Mouse (Mus musculus) neural tube, embryonic 11.5 days (tissue): Measurements from ENCODE around the gene Insig1. TPM values are rescaled to one million over a fixed set of nuclear protein-coding genes. Genes with fewer than 3 reads are reported as not detected.
A peak's percentile ranks its signal among the peaks of the same experiment; 100 is the strongest.

ENCODE experiments used
- ATAC-seq: fragments of 200-750 bp; cut with Nextera tagmentation; 2 replicates; pipeline ENCODE4 v1.8.0; 2017; ENCODE audit warnings: moderate number of reproducible peaks, mild to moderate bottlenecking, moderate TSS enrichment, moderate library complexity; ENCODE audit not compliant: insufficient read depth, low FRiP score, low TSS enrichment
- DNase-seq: peaks from one replicate; pipeline ENCODE4 v3.0.0-alpha.2; 2015; ENCODE audit warnings: low spot score
- H3K27ac ChIP-seq: fragments of 300-500 bp; sonication (generic); 2 replicates; pipeline ENCODE4 v1.5.1; 2014; ENCODE audit warnings: low read depth, mild to moderate bottlenecking, low read length
- H3K27me3 ChIP-seq: fragments of 300-500 bp; sonication (generic); 2 replicates; pipeline ENCODE4 v1.6.1; 2014; ENCODE audit warnings: mild to moderate bottlenecking, low read length, mixed read lengths; ENCODE audit not compliant: control insufficient read depth, insufficient read depth
- H3K36me3 ChIP-seq: fragments of 300-500 bp; sonication (generic); 2 replicates; pipeline ENCODE4 v1.6.1; 2014; ENCODE audit warnings: mild to moderate bottlenecking, low read length, moderate library complexity, mixed read lengths; ENCODE audit not compliant: control insufficient read depth, insufficient read depth
- H3K4me1 ChIP-seq: fragments of 300-500 bp; sonication (generic); 2 replicates; pipeline ENCODE4 v1.6.1; 2014; ENCODE audit warnings: low read length, mixed read lengths; ENCODE audit not compliant: control insufficient read depth, insufficient read depth
- H3K4me2 ChIP-seq: fragments of 300-500 bp; sonication (generic); 2 replicates; pipeline ENCODE4 v1.6.1; 2014; ENCODE audit warnings: low read depth, mild to moderate bottlenecking, moderate library complexity
- H3K4me3 ChIP-seq: fragments of 300-500 bp; sonication (generic); 2 replicates; pipeline ENCODE4 v1.5.1; 2014; ENCODE audit warnings: low read depth, low read length
- H3K9ac ChIP-seq: fragments of 300-500 bp; sonication (generic); 2 replicates; pipeline ENCODE4 v1.6.1; 2014; ENCODE audit warnings: mild to moderate bottlenecking, low read length
- H3K9me3 ChIP-seq: fragments of 300-500 bp; sonication (generic); 2 replicates; pipeline ENCODE4 v1.6.1; 2016; ENCODE audit warnings: low read length; ENCODE audit not compliant: control insufficient read depth
- WGBS: fragments of 180-500 bp; shearing (Covaris S2); extraction: QIAGEN DNeasy Blood & Tissue Kit; methylation state at CpG from one replicate; pipeline ENCODE4 v1.1.7; 2014; 5-methylcytosine and 5-hydroxymethylcytosine counted together
- polyA plus RNA-seq: library from polyadenylated mRNA; unstranded; fragments of >200 nt; fragmentation: Nextera tagmentation; extraction: Ambion mirVana; gene quantifications from 2 replicates; pipeline ENCODE4 v1.2.1, GENCODE M21; 2014

Insig1 gene
- polyA plus RNA-seq, 1 experiment from 2014 or later = 109 TPM

- Histone ChIP-seq H3K9ac (peak overlapping the region; percentile 74), H3K27me3 (no peaks in the 10 kb centered on the region), H3K4me1 (peaks cover 18% of the 10 kb centered on the region), H3K4me3 (peak overlapping the region; percentile 83), H3K9me3 (no peaks in the 10 kb centered on the region), H3K4me2 (peak overlapping the region; percentile 82), H3K27ac (peak overlapping the region; percentile 85), H3K36me3 (peaks cover 6% of the 10 kb centered on the region; the same call in 1 of the 2 replicates)
- peak; percentile 90 for DNase-seq
- under 1% methylated on average over 50 of the region's 50 CpGs for WGBS
- ATAC-seq = peak; percentile 84
Measured at GRCm38 (mm10) chr5:28071456-28072223, 477 bp downstream of the Insig1 start.

- H3K4me3 ChIP-seq = no peak overlapping the region
- no peak overlapping the region for H3K27ac ChIP-seq
- no peak overlapping the region for H3K9ac ChIP-seq
- DNase-seq = no peak
- H3K9me3 ChIP-seq = no peaks in the 10 kb centered on the region
- no peaks in the 10 kb centered on the region for H3K4me1 ChIP-seq
- no peak overlapping the region for H3K4me2 ChIP-seq
- ATAC-seq = no peak
- no peaks in the 10 kb centered on the region for H3K27me3 ChIP-seq
- WGBS = 74% methylated on average over 2 of the region's 2 CpGs
- peaks cover 2% of the 10 kb centered on the region; the same call in 1 of the 2 replicates for H3K36me3 ChIP-seq
Measured at GRCm38 (mm10) chr5:28079431-28079830, 8.3 kb downstream of the Insig1 start.

- Histone ChIP-seq H3K27ac (no peak overlapping the region), H3K27me3 (no peaks in the 10 kb centered on the region), H3K36me3 (no peaks in the 10 kb centered on the region; the same call in 1 of the 2 replicates), H3K9ac (no peak overlapping the region), H3K4me1 (no peaks in the 10 kb centered on the region), H3K9me3 (no peaks in the 10 kb centered on the region), H3K4me3 (no peak overlapping the region), H3K4me2 (no peak overlapping the region)
- no peak for ATAC-seq
- no peak for DNase-seq
- 92% methylated on average over 2 of the region's 2 CpGs for WGBS
Measured at GRCm38 (mm10) chr5:28081127-28081526, 10.0 kb downstream of the Insig1 start.

GRCm38 (mm10) chr5:28081822-28082221, 10.7 kb downstream of the Insig1 start:
- Histone ChIP-seq H3K9ac (no peak overlapping the region), H3K9me3 (no peaks in the 10 kb centered on the region), H3K4me3 (no peak overlapping the region), H3K4me1 (no peaks in the 10 kb centered on the region), H3K4me2 (no peak overlapping the region), H3K36me3 (no peaks in the 10 kb centered on the region; the same call in 1 of the 2 replicates), H3K27me3 (no peaks in the 10 kb centered on the region), H3K27ac (no peak overlapping the region)
- ATAC-seq = no peak
- no peak for DNase-seq
- 91% methylated on average over 2 of the region's 2 CpGs for WGBS

GRCm38 (mm10) chr5:28082312-28082711, 11.1 kb downstream of the Insig1 start:
- H3K36me3 ChIP-seq = no peaks in the 10 kb centered on the region; the same call in 1 of the 2 replicates
- H3K4me1 ChIP-seq = no peaks in the 10 kb centered on the region
- H3K4me3 ChIP-seq = no peak overlapping the region
- no peak overlapping the region for H3K9ac ChIP-seq
- no peak for ATAC-seq
- no peak overlapping the region for H3K4me2 ChIP-seq
- H3K27ac ChIP-seq = no peak overlapping the region
- no peaks in the 10 kb centered on the region for H3K27me3 ChIP-seq
- no peak for DNase-seq
- 79% methylated on average over 4 of the region's 4 CpGs for WGBS
- no peaks in the 10 kb centered on the region for H3K9me3 ChIP-seq

GRCm38 (mm10) chr5:28082796-28083195, 11.6 kb downstream of the Insig1 start:
- DNase-seq = no peak
- no peak overlapping the region for H3K9ac ChIP-seq
- no peaks in the 10 kb centered on the region for H3K4me1 ChIP-seq
- H3K4me2 ChIP-seq = no peak overlapping the region
- H3K27ac ChIP-seq = no peak overlapping the region
- no peak for ATAC-seq
- no peaks in the 10 kb centered on the region; the same call in 1 of the 2 replicates for H3K36me3 ChIP-seq
- 68% methylated on average over 3 of the region's 3 CpGs for WGBS
- no peaks in the 10 kb centered on the region for H3K9me3 ChIP-seq
- no peaks in the 10 kb centered on the region for H3K27me3 ChIP-seq
- no peak overlapping the region for H3K4me3 ChIP-seq

- ATAC-seq = no peak
- DNase-seq = no peak
- H3K27me3 ChIP-seq = no peaks in the 10 kb centered on the region
- no peak overlapping the region for H3K27ac ChIP-seq
- H3K9me3 ChIP-seq = no peaks in the 10 kb centered on the region
- H3K36me3 ChIP-seq = no peaks in the 10 kb centered on the region
- H3K4me1 ChIP-seq = no peaks in the 10 kb centered on the region
- WGBS = 83% methylated on average over 2 of the region's 2 CpGs
- H3K4me3 ChIP-seq = no peak overlapping the region
- H3K9ac ChIP-seq = no peak overlapping the region
- no peak overlapping the region for H3K4me2 ChIP-seq
Measured at GRCm38 (mm10) chr5:28084743-28085142, 13.6 kb downstream of the Insig1 start.

- Histone ChIP-seq H3K9me3 (no peaks in the 10 kb centered on the region), H3K27me3 (no peaks in the 10 kb centered on the region), H3K4me2 (no peak overlapping the region), H3K4me1 (no peaks in the 10 kb centered on the region), H3K27ac (no peak overlapping the region), H3K36me3 (no peaks in the 10 kb centered on the region), H3K9ac (no peak overlapping the region), H3K4me3 (no peak overlapping the region)
- no peak for DNase-seq
- no peak for ATAC-seq
- WGBS = 58% methylated on average over 1 of the region's 1 CpGs
Measured at GRCm38 (mm10) chr5:28090547-28090946, 19.4 kb downstream of the Insig1 start.

- no peaks in the 10 kb centered on the region for H3K36me3 ChIP-seq
- no peak overlapping the region for H3K4me2 ChIP-seq
- 87% methylated on average over 3 of the region's 3 CpGs for WGBS
- no peaks in the 10 kb centered on the region for H3K4me1 ChIP-seq
- H3K27ac ChIP-seq = no peak overlapping the region
- H3K9ac ChIP-seq = no peak overlapping the region
- no peaks in the 10 kb centered on the region for H3K9me3 ChIP-seq
- DNase-seq (no peak), ATAC-seq (no peak)
- H3K4me3 ChIP-seq = no peak overlapping the region
- H3K27me3 ChIP-seq = no peaks in the 10 kb centered on the region
Measured at GRCm38 (mm10) chr5:28092327-28092726, 21.2 kb downstream of the Insig1 start.
